ENCODE assay signal across 17 mouse cellular contexts in genomic region chr6:4811181-4811775, GRCm38 (mm10).
DNase-seq lines count a peak whose midpoint lies in the region; ATAC-seq and TF ChIP-seq lines count a peak whose summit lies in the region.
"Had no signal": no experiment of that assay in that cellular context is flagged by ENCODE, and none has a peak within 500 bp of the region (broad histone marks: within the 10 kb centered on the region; RNA-seq: fewer than 3 reads in every experiment).

No protein-coding gene starts in this region.

- no peaks in the 10 kb centered on the region for H3K9me3 ChIP-seq in hindbrain, embryonic 10.5 days
- no peaks in the 10 kb centered on the region for H3K9me3 ChIP-seq in hindbrain, embryonic 14.5 days (ENCODE audit: control insufficient read depth, low read length)
- H3K9me3 ChIP-seq in stomach, embryonic 14.5 days (ENCODE audit: control insufficient read depth, low read depth, low read length), result no peaks in the 10 kb centered on the region
- no peaks in the 10 kb centered on the region for H3K9me3 ChIP-seq in stomach, postnatal 0 days (ENCODE audit: control insufficient read depth, low read length)
- H3K9me3 ChIP-seq in stomach, embryonic 16.5 days (replicated peaks; ENCODE audit: control insufficient read depth, low read length), result no peaks in the 10 kb centered on the region
- H3K9me3 ChIP-seq: G1E; hindbrain, embryonic 13.5 days; stomach, embryonic 15.5 days had no signal

- DNase-seq in hindbrain, embryonic 10.5 days (ENCODE audit: low spot score), result no peak
- no peak for DNase-seq in hindbrain, embryonic 14.5 days (ENCODE audit: low spot score)
- no peak for DNase-seq in stomach, postnatal 0 days (ENCODE audit: low spot score)
- no peak for DNase-seq in layer of hippocampus, postnatal 10 days (ENCODE audit: low spot score in 2 of 2)
- no peak for DNase-seq in MN1 (ENCODE audit: low spot score)
- DNase-seq: adrenal gland, postnatal 10 days; cerebellum, postnatal 10 days; heart, adult 18-20 months; layer of hippocampus, postnatal 36 days; right cerebral cortex, adult 18-20 months; thymus, postnatal 25 days had no signal

- no peak for ATAC-seq in hindbrain, embryonic 14.5 days (ENCODE audit: low FRiP score)
- peak; percentile 49; the same call in 1 of the 2 replicates for ATAC-seq in stomach, embryonic 14.5 days (ENCODE audit: insufficient number of reproducible peaks, insufficient read depth, low FRiP score, low read depth)
- no peak for ATAC-seq in stomach, postnatal 0 days (ENCODE audit: low FRiP score, low TSS enrichment)
- ATAC-seq in hematopoietic stem cell, adult 5-6 weeks (replicated peaks in 1 of 2; ENCODE audit: insufficient read depth in 1 of 2, low FRiP score in 2 of 2, low TSS enrichment in 1 of 2, low read depth in 1 of 2, poor library complexity in 2 of 2, severe bottlenecking in 2 of 2), result peak; percentile 36 to 49
- ATAC-seq in stomach, embryonic 16.5 days (ENCODE audit: insufficient read depth, low FRiP score), result peak; percentile 3; the same call in 1 of the 2 replicates

- H3K4me3 ChIP-seq in hindbrain, embryonic 10.5 days, result no peak overlapping the region
- H3K4me3 ChIP-seq in hindbrain, embryonic 14.5 days (replicated peaks; ENCODE audit: low read length), result no peak overlapping the region
- no peak overlapping the region for H3K4me3 ChIP-seq in stomach, embryonic 14.5 days (ENCODE audit: low read depth, low read length)
- H3K4me3 ChIP-seq in stomach, postnatal 0 days (ENCODE audit: low read depth, low read length), result no peak overlapping the region
- no peak overlapping the region for H3K4me3 ChIP-seq in stomach, embryonic 16.5 days (replicated peaks; ENCODE audit: low read length)
- H3K4me3 ChIP-seq: hindbrain, embryonic 13.5 days; stomach, embryonic 15.5 days had no signal

- no peaks in the 10 kb centered on the region for H3K36me3 ChIP-seq in hindbrain, embryonic 10.5 days
- no peaks in the 10 kb centered on the region for H3K36me3 ChIP-seq in hindbrain, embryonic 14.5 days (replicated peaks; ENCODE audit: control insufficient read depth, insufficient read depth)
- H3K36me3 ChIP-seq in stomach, embryonic 14.5 days (ENCODE audit: control insufficient read depth, insufficient read depth, low read length), result no peaks in the 10 kb centered on the region
- H3K36me3 ChIP-seq in stomach, postnatal 0 days (ENCODE audit: control insufficient read depth, insufficient read depth, low read length), result no peaks in the 10 kb centered on the region
- no peaks in the 10 kb centered on the region for H3K36me3 ChIP-seq in stomach, embryonic 16.5 days (ENCODE audit: control insufficient read depth, insufficient read depth, low read length)
- H3K36me3 ChIP-seq: G1E; hindbrain, embryonic 13.5 days; stomach, embryonic 15.5 days had no signal

- H3K9ac ChIP-seq in hindbrain, embryonic 14.5 days, result no peak overlapping the region
- H3K9ac ChIP-seq in stomach, embryonic 14.5 days (replicated peaks; ENCODE audit: low read depth, low read length), result no peak overlapping the region
- no peak overlapping the region for H3K9ac ChIP-seq in stomach, postnatal 0 days (ENCODE audit: low read length)
- H3K9ac ChIP-seq in stomach, embryonic 16.5 days (ENCODE audit: low read length), result no peak overlapping the region
- H3K9ac ChIP-seq: hindbrain, embryonic 13.5 days; stomach, embryonic 15.5 days had no signal

- H3K4me1 ChIP-seq in hindbrain, embryonic 10.5 days (replicated peaks), result peaks cover 2% of the 10 kb centered on the region; the same call in 1 of the 2 replicates
- H3K4me1 ChIP-seq in hindbrain, embryonic 14.5 days (replicated peaks; ENCODE audit: control insufficient read depth, insufficient read depth, low read length), result no peaks in the 10 kb centered on the region
- H3K4me1 ChIP-seq in stomach, embryonic 14.5 days (ENCODE audit: control insufficient read depth, insufficient read depth, low read length), result no peaks in the 10 kb centered on the region
- no peaks in the 10 kb centered on the region for H3K4me1 ChIP-seq in stomach, postnatal 0 days (replicated peaks; ENCODE audit: control insufficient read depth, insufficient read depth)
- 0 out of 2 replicates have a peak, but pooled peaks cover 7% of the 10 kb centered on the region for H3K4me1 ChIP-seq in stomach, embryonic 16.5 days (ENCODE audit: control insufficient read depth, insufficient read depth, low read length)
- H3K4me1 ChIP-seq: hindbrain, embryonic 13.5 days; stomach, embryonic 15.5 days had no signal

- WGBS in hindbrain, embryonic 10.5 days, result 75% methylated on average over 9 of the region's 9 CpGs
- WGBS in hindbrain, embryonic 14.5 days, result 81% methylated on average over 9 of the region's 9 CpGs
- WGBS in stomach, embryonic 14.5 days, result 43% methylated on average over 9 of the region's 9 CpGs
- 43% methylated on average over 9 of the region's 9 CpGs for WGBS in stomach, postnatal 0 days
- WGBS in stomach, embryonic 16.5 days, result 46% methylated on average over 9 of the region's 9 CpGs

- peak overlapping the region; percentile 29; the same call in 1 of the 2 replicates for H3K27ac ChIP-seq in hindbrain, embryonic 10.5 days
- no peak overlapping the region for H3K27ac ChIP-seq in hindbrain, embryonic 14.5 days
- no peak overlapping the region for H3K27ac ChIP-seq in stomach, embryonic 14.5 days (ENCODE audit: low read length)
- H3K27ac ChIP-seq in stomach, postnatal 0 days (replicated peaks), result no peak overlapping the region
- H3K27ac ChIP-seq in stomach, embryonic 16.5 days (ENCODE audit: low read length), result no peak overlapping the region
- H3K27ac ChIP-seq: hindbrain, embryonic 13.5 days; stomach, embryonic 15.5 days had no signal

- no peak overlapping the region for H3K4me2 ChIP-seq in hindbrain, embryonic 14.5 days (replicated peaks)
- no peak overlapping the region for H3K4me2 ChIP-seq in stomach, embryonic 14.5 days (replicated peaks; ENCODE audit: low read depth, low read length)
- H3K4me2 ChIP-seq in stomach, postnatal 0 days (replicated peaks; ENCODE audit: low read depth), result no peak overlapping the region
- no peak overlapping the region for H3K4me2 ChIP-seq in stomach, embryonic 16.5 days (ENCODE audit: low read depth, low read length)
- H3K4me2 ChIP-seq: hindbrain, embryonic 13.5 days; stomach, embryonic 15.5 days had no signal

- TF ChIP-seq EP300 in stomach, postnatal 0 days (optimal IDR thresholded peaks at IDR 0.05), result no peak

- TF ChIP-seq CTCF in stomach, postnatal 0 days (IDR thresholded peaks at IDR 0.05; ENCODE audit: low read depth), result no peak

- no peaks in the 10 kb centered on the region for H3K27me3 ChIP-seq in hindbrain, embryonic 10.5 days (ENCODE audit: insufficient read depth, poor library complexity, severe bottlenecking)
- no peaks in the 10 kb centered on the region for H3K27me3 ChIP-seq in hindbrain, embryonic 14.5 days (ENCODE audit: control insufficient read depth, insufficient read depth, low read length)
- H3K27me3 ChIP-seq in stomach, embryonic 14.5 days (ENCODE audit: control insufficient read depth, insufficient read depth, low read length), result no peaks in the 10 kb centered on the region
- H3K27me3 ChIP-seq in stomach, postnatal 0 days (ENCODE audit: control insufficient read depth, insufficient read depth, low read length), result no peaks in the 10 kb centered on the region
- H3K27me3 ChIP-seq in stomach, embryonic 16.5 days (ENCODE audit: control insufficient read depth, insufficient read depth, low read length), result no peaks in the 10 kb centered on the region
- H3K27me3 ChIP-seq: hindbrain, embryonic 13.5 days; stomach, embryonic 15.5 days had no signal

Comparison
In these comparisons a context has a peak if more than half of its experiments do, and no peak if none do; other contexts are left out.
1. ATAC-seq: peak in stomach, embryonic 14.5 days (single experiment), hematopoietic stem cell, adult 5-6 weeks (2 of 2) and stomach, embryonic 16.5 days (single experiment); none in hindbrain, embryonic 14.5 days (single experiment) and stomach, postnatal 0 days (single experiment).